Mouse (Mus musculus) kidney, postnatal 14 days (tissue): ENCODE results near the gene Fuom.

Source experiments
- DNase-seq: peaks from one replicate; pipeline ENCODE4 v3.0.0; 2022; ENCODE audit warnings: mixed read lengths

Fuom gene

DNA sequence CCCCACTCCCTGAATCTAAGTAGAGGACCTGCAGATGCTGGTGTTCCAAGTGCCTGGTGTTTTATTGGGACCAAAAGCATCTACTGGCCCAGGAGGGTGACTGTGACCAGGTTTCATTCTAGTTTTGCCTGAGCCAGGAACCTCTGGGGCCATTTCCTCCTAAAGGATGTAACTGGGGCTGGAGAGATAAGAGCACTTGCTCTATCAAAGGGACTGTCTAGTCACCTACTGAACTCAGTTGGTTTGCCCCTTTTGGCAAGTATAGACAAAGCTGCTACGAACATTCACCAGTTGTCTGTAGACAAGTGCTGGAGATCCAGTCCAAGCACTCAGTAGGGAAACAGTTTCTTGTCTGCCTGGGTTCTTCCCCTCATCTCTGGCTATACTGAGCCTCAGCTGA lies 3.8 kb downstream of the Fuom start:
- DNase-seq = no peak

DNA sequence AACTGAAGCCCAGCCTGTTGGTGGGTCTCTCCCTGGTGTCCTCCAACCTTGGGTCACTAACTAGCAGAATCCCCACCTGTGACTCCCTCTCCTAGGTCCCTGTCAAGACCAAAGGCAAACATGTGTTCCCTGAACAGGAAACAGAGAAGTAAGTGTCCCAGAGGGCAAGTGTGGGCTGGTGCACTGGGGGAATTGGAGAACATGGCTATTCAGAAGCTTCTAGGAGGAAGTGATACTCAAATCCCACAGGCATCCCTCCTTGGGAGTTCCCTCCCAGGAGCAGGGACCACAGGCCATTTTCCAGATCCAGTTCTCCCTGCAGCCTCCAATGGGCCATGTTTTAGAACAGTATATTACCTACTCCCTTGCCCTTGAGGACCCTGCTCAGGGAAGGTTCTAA lies 6.2 kb downstream of the Fuom start:
- DNase-seq = no peak

DNA sequence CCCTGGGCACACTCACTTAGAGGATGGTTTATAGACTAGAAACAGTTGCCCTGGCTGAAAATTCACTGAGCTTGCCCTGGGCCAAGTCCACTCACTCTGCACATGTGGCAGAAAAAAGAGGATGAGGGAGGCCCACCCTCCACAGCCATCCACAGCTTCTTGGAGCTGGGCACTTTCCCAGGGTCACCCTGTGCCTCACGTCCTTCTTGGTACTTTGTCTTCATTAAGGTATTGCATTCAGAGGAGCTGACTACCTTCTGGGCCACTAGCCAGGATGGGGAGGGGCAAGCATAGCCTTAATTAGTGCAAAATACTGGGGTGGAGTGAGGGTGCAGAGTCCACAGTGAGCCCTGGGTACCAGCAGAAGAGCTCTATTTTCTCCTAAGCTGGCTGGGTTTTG lies 6.7 kb downstream of the Fuom start:
- peak; percentile 89 for DNase-seq

DNA sequence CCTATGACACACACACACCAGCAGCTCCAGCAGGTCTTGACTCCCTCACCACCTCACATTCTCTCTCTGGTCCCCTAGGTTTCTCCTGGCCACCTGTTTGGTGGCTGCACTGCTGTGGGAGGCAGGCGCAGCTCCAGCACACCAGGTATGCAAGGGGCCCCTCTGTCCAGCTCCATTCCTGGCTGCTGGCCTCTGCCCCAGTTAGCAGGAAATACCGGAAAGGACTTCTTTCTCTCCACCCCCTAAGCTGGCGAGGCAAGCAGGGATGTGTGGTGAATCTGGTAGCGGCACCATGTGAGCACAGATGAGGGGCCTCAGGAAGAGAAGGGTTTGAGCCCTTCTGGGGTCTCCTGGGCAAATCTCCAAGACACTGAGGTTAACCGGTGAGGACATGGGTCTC lies 7.3 kb downstream of the Fuom start:
- DNase-seq = peak; percentile 37

DNA sequence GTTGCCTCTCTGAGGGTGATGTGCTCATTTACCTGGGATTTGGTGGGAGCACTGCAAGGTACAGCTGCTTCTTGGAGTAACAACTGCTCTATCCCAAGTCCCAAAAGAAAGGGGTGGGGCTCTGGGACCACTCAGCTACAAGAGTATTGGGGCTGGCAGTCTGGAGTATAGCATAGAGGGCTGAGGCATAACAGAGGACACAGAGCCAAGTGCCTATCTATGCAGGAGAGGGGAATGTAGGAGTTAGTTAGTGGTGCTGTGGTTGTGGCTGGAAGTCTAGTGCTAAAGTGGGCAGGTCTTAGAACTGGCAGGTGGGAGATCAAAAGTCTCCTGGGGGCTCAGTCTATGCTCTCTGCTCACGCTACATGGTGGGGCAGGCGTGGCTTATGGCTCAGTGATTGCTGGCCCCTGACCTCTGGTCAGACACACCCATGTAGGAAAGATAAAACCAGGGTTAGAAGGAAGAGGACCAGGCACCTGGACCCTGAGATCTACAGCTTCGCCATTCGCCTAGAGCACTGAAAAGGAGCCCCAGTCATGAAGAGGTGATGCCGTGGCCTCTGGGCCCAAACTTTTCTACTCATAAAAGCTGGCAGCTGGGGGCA lies 9.2 kb downstream of the Fuom start, which contains the start of gene Prap1:
Gene Prap1 (plus strand): TSS at position 472 of the 605 bp plus-strand sequence.
- no peak for DNase-seq

DNA sequence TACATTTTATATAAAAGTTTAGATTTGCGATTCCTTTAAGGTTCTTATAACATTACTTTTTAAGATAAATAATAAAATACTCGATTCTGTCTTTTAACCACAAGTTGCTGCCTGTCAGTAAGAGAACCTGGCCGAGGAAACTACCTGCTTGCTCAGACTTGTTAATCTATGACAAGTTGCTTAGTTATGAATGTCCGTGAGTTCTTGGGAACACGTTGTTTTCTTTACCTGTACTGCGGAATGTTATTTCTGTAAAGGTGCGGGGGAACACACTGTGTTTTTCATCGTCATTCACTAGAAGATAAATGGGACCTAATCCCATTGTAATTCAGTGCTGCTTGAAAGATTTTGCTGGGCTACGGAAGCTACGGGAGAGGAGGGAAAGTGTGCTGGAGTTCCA lies 11.6 kb downstream of the Fuom start:
- no peak for DNase-seq

DNA sequence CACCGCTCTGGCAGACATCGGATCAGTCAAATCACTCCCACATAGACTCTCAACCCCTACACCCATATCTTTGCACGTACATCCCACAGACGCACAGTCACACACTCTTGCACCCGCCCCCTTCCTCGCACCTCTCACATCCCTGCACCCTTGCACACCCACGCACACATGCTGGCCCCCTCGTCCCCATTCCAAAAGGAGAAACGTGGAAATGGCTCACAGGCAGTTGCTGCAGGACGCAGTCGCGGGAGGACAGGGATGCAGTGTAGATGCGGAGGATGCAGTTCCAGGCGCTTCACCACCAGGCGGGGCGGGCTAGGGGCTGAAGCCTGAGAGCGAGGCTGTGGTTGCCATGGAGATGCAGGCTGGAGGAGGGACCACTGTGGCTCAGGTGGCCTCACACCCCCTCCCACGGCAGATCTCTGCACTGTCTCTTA lies 20.0 kb downstream of the Fuom start, which contains the start of gene Caly:
Gene Caly (minus strand): TSS at position 307 of the 437 bp plus-strand sequence.
- no peak for DNase-seq

DNA sequence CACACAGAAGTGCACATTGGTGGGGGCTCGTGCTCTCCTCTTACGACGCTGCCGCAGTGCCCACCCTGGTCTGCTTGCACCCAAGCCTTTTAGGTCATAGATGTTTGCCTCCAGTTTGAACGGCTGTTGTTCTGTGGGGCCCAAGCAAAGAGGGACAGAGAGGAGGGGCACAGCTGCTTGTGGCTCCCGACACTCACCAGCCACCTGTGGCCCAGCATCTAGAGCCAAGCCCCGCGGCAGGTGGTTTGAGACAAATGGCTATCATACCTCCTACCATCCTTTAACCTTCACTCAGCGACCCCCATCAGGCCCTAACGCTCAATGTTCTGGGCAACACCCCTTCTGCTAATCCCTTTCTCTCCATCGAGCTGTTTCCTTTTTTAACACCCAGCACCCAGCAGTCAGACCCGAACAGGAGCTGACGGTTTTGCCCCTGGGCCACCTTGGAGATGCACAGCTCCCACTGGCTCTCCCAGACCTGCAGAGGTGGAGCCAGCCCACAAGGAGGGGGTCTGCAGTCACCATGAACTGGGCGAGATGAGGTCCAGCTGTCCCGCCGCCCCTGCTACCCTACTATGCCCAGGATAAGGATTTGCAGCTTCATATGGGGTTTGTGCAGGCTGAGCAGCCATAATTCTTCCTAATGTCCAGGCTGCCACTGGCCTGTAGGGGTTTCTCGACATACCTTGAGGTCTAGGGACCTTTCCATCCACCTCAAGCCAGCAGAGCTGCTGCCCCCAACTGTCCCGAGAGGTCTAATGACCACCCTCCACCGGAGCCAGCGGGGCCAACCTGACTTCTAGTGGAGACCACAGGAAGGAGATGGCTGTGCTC lies 20.6 kb downstream of the Fuom start:
- no peak for DNase-seq

DNA sequence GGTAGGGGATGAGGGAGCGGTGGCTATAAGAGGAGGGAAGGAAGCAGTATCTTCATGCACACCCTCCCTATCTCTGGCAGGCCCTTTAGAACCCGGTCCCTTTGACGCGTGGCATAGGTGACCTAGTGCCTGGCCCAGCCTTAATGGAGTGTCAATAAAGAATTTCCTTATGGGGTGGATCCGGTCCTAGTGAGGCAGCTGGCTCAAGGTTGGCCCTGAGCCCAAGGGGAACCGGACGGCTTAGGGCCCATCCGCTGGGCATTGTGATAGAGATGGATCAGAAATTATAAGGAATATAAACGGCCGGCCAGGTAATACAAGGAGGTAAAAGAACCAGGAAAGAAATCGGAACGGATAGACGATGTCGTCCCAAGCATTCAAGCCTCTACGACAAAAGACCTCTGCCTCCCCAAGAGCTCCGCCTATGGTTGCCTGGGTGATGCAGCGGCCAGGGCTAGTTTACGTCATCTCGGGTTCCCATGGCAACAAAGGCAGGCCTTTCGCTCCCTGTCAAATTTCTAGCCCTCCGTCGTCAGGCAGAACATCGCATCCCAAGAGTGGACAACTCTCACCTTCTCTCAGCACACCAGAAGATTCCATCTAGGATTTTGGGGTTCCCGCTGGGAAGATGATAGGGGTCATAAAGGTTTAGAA lies 21.6 kb downstream of the Fuom start:
- peak; percentile 79 for DNase-seq

DNA sequence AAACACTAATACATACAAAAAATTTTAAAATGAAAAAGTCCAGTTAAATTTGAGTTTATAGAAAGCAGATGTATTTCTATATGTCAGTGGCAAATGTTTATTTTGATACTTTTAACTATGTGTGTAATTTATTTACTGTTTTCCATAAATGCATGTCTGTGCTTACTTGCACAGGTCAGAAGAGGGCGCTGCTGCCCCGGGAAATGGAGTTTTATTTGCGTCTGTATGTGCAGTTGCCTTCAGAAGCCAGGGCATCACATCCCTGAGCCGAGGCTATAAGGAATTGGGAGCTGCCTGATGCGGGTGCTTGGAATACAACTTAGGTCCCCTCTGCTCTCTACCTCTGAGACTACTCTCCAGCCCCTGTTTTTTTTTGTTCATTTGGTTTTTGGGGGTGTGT lies 23.5 kb downstream of the Fuom start:
- peak; percentile 70 for DNase-seq

DNA sequence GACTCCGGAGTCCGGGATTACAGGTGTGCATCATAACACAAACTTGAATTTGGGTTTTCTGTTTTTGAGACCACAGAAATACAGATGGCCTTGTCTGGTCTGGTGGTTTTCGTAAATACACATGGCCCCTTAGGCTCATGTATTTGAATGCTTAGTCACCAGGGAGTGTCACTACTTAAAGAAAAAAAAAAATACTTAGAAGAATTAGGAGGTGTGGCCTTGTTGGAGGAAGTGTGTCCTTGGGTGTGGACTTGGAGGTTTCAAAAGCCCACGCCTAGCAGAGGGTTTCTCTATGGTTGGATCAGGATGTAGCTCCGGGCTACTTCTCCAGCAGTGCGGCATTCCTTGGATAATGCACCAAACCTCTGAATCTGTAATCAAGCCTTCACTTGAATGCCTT lies 24.5 kb downstream of the Fuom start:
- DNase-seq = no peak

DNA sequence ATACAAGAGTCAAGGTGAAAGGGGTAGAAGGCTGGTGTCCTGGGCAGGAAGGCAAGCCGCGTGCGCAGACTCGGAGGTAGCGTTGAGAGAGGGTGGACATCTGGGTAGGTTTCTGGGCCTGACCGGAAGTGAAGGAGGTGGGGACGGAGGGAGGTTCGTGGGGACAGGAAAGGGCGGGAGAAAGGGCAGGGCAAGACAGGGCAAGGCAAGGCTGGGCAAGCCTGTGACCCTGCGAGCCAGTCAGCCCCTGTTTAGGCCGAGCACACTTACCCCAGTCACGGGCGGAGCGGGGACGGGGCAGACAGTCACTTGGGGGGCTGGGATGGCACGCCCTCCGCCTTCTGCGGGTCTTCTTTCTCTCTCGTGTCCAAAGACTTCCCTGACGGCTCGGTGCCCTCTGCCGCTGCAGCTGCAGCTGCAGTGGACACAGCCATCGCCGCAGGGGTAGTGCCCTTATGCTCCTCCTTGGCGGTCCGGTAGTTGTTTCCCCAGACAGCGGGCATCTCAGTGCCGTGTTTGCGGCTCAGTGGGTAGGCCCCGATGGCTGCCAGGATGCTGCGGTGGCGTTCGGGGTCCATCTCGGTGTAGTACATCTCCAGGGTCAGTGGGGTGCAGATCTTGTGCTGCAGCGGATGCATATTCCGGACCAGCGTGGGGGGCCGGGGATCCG lies 32.1 kb downstream of the Fuom start:
- DNase-seq = no peak

DNA sequence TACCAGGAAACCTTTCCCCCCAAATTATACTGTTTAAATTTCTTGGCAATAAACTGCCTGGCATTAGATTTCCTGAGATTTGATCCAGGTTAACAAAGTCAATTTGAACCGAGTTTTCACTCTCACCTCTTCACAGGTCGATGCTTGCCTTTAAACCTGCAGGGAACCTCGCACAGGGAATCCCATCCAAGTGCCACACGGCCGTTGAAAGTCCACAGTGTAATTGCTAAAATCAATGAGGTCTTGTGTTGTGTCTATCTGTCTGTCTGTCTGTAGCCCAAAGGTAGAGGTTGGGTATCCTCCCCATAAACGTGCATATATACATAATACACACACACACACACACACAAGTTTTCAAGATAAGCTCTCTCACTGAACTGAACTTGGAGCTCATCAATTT lies 34.8 kb downstream of the Fuom start:
- no peak for DNase-seq

DNA sequence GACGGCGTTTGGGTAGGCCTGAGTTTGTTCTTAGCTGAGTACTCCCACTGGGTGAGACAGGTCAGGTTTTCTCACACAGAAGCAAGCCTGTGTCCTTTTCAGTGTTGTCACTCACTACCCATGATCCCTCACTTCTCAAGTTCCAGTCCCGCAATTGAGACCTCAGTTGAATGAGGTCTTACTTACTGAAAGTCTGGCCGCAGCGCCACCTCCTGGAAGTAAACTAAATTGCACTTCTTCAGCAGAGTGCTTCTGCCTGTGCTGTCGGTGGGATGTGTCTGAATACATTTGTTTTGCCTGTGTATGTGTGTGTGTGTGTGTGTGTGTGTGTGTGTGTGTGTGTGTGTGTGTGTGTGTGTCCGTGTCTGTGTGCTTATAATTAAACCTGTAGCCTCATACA lies 39.1 kb downstream of the Fuom start:
- DNase-seq = peak; percentile 67

DNA sequence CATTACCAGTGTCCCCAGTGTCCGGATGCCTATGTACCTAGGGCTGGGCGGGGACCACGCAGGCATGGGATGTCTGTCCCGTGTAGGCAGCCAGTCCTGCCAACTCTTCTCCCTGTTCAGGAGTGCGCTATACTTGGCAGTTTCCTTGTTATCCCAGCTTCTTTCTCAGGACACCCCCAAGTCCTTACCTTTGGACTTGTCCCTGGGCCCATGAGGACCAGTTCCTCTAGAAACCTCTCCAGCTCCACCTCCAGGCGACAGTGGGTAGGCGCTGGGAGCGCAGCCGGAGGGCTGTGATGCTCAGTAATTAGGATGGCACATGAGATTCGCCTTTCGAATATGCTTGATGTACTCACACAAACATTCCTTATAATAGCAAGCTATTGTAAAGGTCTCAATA lies 39.9 kb downstream of the Fuom start:
- DNase-seq = peak; percentile 32

DNA sequence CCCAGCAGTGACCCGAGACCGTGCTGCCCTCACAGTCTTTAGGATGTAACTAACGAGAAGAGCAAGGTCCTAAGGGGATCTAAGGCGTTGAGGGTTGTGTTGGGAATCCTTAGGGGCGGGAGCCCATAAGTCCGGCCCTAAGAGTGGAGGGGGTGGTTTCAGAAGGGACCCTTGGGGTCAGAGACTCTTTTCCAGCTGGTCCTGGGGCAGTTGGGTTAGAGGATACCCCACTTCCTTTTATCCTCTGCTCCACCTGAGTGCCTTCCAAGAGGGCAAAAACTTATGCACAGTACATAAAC lies 40.5 kb downstream of the Fuom start:
- no peak for DNase-seq

DNA sequence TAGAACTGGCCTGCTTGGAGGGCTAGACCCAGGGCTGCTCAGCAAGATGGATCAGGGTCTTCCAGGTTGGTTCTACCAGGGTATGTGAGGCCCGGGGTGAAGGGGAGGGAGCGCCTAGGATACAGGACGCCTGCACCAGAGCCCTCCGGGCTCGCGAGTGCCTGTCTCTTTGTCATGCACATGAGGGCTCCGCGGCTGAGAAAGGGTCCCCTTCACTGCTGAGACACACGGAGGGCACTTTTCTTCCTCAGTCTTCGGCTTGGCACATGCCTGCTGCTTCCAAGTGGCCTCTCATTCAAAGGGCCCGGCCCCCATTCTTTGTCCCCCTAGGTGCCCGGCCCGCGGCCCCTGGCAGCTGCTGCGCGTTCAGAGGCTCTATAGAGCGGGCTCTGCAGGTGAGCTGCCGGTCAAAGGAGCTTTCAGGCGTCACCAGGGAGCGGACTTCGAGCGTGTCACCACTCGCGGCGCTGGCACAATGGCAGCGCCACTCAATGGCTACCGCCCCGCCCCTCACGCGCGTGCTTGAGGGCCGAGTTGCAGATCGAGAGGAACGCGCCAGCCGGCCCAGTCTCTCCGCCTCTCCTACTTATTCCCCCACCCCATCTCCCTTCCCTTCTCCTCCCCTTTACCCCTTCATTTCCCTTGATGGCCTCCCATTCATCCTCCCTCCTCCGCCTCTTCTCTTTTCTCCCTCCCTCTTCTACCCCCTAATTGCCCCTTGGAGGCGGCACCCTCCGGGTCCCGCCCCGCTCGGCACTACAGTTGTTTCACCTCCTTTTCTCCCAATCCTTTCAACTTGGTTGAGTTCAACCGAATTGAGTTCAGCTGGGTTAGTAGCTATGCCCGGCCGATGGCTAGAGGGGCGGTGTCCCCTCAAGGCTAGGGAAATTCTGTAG lies 41.1 kb downstream of the Fuom start:
- DNase-seq = peak; percentile 47

DNA sequence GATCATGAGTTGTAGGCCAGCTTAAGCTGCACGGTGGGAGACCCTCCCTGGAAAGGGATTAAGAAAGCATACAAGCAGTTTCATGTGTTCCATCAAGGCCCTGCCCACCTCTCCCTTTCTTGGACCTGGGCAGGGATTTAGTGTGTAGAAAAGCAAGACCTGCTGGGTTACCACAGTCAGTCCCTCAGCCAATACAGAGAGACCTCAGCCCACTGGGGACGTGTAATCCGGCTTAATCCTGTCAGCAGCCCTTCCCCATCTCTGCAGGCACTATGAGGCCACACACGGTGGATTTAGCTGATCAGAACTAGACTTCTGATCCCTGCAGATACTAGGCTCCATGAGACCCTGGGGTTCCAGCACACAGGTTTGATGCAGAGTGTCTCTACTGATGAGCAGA lies 42.6 kb downstream of the Fuom start:
- DNase-seq = no peak

DNA sequence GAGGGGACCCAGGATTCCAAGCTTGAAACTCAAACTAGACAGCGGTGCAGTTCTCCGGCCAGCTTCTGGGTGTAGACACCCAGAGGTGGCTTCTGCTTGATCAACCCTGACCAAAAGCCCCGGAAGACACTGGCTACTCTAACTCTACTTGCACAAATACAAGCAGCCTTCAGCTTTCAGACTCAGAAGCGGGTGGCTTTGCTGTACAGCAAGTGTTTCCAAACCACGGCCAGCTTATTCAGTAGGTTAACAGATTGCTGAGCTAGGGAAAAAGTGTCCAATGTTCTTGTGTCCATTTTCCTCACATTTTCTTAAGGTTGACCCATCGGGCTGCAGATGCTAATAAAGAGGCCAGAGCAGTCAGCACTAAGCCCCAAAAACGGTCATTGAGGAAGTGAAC lies 43.7 kb downstream of the Fuom start:
- no peak for DNase-seq

DNA sequence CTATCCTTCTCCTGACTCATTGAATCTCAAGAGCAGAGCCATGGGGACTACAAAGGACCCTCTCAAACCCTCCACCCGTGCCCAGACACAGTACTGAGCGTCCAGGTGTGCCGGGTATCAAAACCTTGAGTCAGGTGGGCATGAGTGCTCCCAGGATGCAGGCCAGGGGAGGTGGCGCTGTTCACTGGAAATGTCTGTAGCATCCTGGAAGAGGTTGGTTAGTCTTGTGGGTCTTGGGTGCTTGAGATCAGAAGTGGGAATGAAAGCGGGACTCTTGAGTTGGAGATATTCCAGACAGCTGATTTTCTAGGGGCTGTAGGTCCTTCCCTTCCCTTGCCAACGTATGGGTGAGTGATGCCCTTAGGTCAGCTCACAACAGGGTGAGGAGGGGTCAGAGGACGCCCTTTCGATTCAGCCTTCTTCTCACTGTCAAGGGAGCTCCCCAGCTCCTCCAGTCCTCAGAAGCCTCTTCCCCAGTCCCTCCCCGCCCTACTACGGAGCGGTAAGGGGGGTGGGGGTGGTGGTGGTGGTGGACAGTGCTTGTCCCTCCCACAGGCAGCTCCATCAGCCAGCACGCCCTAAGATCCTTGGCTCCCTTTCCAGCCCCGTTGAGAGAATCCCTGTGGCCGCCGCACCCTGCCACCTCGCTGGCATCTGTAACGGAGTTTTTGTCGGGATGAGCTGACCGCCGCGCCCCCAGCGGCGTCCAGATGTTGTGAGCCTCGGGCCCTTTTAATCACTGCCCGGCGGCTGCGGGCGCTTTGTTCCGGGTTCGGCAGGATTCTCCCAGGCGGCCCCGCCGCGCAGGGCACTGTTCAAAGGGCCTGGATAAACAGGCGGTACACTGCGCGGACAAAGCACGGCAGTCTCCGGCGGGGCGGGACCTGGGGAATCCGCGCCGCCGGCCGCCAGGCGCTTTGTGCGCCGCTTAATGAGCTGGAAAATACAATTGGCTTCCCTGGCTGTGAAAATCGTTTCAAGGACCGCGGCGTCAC lies 44.5 kb downstream of the Fuom start:
- peak; percentile 49 for DNase-seq

DNA sequence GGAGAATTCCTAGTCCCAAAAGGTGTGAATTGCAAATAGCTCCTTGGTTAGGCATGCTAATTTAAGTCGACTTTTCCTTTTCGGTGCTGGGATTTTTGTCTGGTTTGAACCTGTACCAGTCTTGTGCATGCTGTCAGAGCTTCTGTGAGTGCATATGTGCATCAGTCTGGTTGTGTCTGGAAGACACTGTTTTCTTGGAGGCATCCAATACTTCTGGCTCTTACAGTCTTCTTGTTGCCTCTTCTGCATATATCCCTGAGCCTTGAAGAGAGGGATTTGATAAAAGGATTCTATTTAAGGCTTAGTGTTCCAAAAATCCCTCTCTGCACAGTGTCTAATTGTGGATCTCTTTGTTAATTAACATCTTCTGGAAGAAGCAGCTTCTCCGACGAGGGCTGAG lies 48.1 kb downstream of the Fuom start:
- no peak for DNase-seq
